Mouse (Mus musculus) erythroblast, embryonic 14.5 days (primary cell): Measurements from ENCODE around the gene Nceh1.

Experiments
- GATA1 ChIP-seq: IDR thresholded peaks from 2 replicates; pipeline ENCODE4 v1.6.1; 2012; ENCODE audit warnings: low read length, inconsistent platforms, mixed read lengths
- TAL1 ChIP-seq: IDR thresholded peaks from 3 replicates; pipeline ENCODE4 v1.6.1; 2012; ENCODE audit warnings: low read length, inconsistent platforms, mixed read lengths

DNA sequence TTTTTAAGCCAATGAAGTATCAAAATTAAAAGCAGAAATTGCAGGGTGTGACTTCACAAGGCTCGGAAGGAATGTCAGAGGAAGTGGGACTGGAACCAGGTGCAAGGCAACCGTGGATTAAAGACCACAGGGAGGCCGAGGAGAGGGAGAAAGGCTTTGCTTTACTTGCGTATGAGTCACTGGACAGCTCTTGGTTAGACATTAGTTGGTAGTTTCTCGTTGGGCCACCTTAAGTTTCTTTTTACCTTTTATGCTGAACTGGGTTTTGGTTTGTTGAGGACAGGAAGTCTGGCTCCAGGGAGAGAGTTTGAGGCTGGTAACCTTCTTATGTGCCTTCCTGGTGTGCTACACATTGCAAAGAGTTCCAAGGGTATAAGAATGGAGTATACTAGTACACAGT lies 15.1 kb downstream of the Nceh1 start:
- TF ChIP-seq GATA1 (no peak), TAL1 (no peak)
